8 mouse cellular contexts compared by ENCODE assay signal in the genomic region with DNA sequence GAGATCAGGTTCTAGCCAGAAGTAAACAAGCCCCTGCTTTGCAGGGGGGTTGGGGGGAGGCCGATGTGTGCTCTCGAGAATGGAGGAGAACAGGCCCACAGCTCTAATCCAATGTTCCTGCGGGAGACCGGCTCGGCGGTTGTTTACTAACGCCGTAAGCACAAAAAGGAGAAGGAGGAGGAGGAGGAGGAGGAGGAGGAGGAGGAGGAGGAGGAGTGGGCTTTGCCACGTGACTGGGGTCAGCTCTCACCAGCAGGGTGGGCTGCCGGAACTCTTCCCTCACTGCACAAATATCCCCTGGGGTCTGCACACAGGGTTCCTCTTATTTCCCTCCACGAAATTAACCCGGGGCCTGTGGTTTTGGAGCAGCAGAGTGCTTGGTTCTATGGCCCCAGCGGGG. TPM values are rescaled to one million over a fixed set of nuclear protein-coding genes. Genes with fewer than 3 reads are reported as not detected.
A peak's percentile ranks its signal among the peaks of the same experiment; 100 is the strongest.
DNase-seq lines count a peak whose midpoint lies in the region; ATAC-seq and TF ChIP-seq lines count a peak whose summit lies in the region.

No protein-coding gene starts in this region.

- 0% methylated on average over 7 of the region's 13 CpGs for WGBS in cerebellum, adult 2 months
- WGBS in lung, embryonic 16.5 days = 3% methylated on average over 11 of the region's 13 CpGs
- 12% methylated on average over 11 of the region's 13 CpGs for WGBS in lung, adult 2 months
- 0% methylated on average over 7 of the region's 13 CpGs for WGBS in hindbrain, embryonic 12.5 days
- 0% methylated on average over 7 of the region's 13 CpGs for WGBS in midbrain, embryonic 12.5 days

- no peak for ATAC-seq in lung, embryonic 16.5 days (ENCODE audit: low read depth)
- ATAC-seq in hindbrain, embryonic 12.5 days (ENCODE audit: low FRiP score) = peak; percentile 25
- ATAC-seq in midbrain, embryonic 12.5 days (ENCODE audit: low FRiP score, low read depth) = peak; percentile 27
- ATAC-seq in frontal cortex, adult (ENCODE audit: low TSS enrichment) = no peak

- no peaks in the 10 kb centered on the region for H3K36me3 ChIP-seq in lung, embryonic 16.5 days (ENCODE audit: control insufficient read depth, insufficient read depth, low read length)
- H3K36me3 ChIP-seq in hindbrain, embryonic 12.5 days = no peaks in the 10 kb centered on the region
- no peaks in the 10 kb centered on the region for H3K36me3 ChIP-seq in midbrain, embryonic 12.5 days

- peaks cover 6% of the 10 kb centered on the region; the same call in 1 of the 2 replicates for H3K4me1 ChIP-seq in cerebellum, adult 2 months (ENCODE audit: control insufficient read depth, insufficient read depth, low read length)
- H3K4me1 ChIP-seq in lung, embryonic 16.5 days (replicated peaks; ENCODE audit: control insufficient read depth, insufficient read depth, low read length) = peaks cover 28% of the 10 kb centered on the region
- peaks cover 11% of the 10 kb centered on the region for H3K4me1 ChIP-seq in lung, adult 2 months (ENCODE audit: control insufficient read depth, insufficient read depth, low read length)
- H3K4me1 ChIP-seq in hindbrain, embryonic 12.5 days = peaks cover 39% of the 10 kb centered on the region
- peaks cover 34% of the 10 kb centered on the region for H3K4me1 ChIP-seq in midbrain, embryonic 12.5 days

- no peaks in the 10 kb centered on the region for H3K27me3 ChIP-seq in cerebellum, adult 2 months (ENCODE audit: control insufficient read depth, insufficient read depth, low read length)
- no peaks in the 10 kb centered on the region for H3K27me3 ChIP-seq in lung, embryonic 16.5 days (ENCODE audit: control insufficient read depth, insufficient read depth, low read depth, low read length)
- peaks cover 2% of the 10 kb centered on the region; the same call in 1 of the 2 replicates for H3K27me3 ChIP-seq in hindbrain, embryonic 12.5 days
- no peaks in the 10 kb centered on the region for H3K27me3 ChIP-seq in midbrain, embryonic 12.5 days

- peak overlapping the region; percentile 93 for H3K4me2 ChIP-seq in lung, embryonic 16.5 days (ENCODE audit: low read depth, low read length)
- H3K4me2 ChIP-seq in hindbrain, embryonic 12.5 days (replicated peaks) = peak overlapping the region; percentile 91
- peak overlapping the region; percentile 87 for H3K4me2 ChIP-seq in midbrain, embryonic 12.5 days (replicated peaks)

- TF ChIP-seq POLR2A in cerebellum, adult 2 months (IDR thresholded peaks at IDR 0.05; ENCODE audit: borderline replicate concordance, insufficient read depth, low read length) = no peak
- no peak for TF ChIP-seq POLR2A in lung, adult 2 months (IDR thresholded peaks at IDR 0.05; ENCODE audit: borderline replicate concordance, extremely low read depth, low read depth, low read length)

- H3K9me3 ChIP-seq in lung, embryonic 16.5 days (ENCODE audit: control insufficient read depth, low read length) = no peaks in the 10 kb centered on the region
- H3K9me3 ChIP-seq in hindbrain, embryonic 12.5 days (replicated peaks) = no peaks in the 10 kb centered on the region
- H3K9me3 ChIP-seq in midbrain, embryonic 12.5 days = no peaks in the 10 kb centered on the region

- no peak overlapping the region for H3K27ac ChIP-seq in cerebellum, adult 2 months (ENCODE audit: insufficient read depth, low read length)
- H3K27ac ChIP-seq in lung, embryonic 16.5 days (ENCODE audit: low read length) = peak overlapping the region; percentile 98
- H3K27ac ChIP-seq in hindbrain, embryonic 12.5 days = peak overlapping the region; percentile 93
- peak overlapping the region; percentile 85 for H3K27ac ChIP-seq in midbrain, embryonic 12.5 days (replicated peaks)

- H3K9ac ChIP-seq in lung, embryonic 16.5 days (ENCODE audit: low read length) = peak overlapping the region; percentile 73
- peak overlapping the region; percentile 55 for H3K9ac ChIP-seq in hindbrain, embryonic 12.5 days
- H3K9ac ChIP-seq in midbrain, embryonic 12.5 days (replicated peaks) = peak overlapping the region; percentile 62

- H3K4me3 ChIP-seq in cerebellum, adult 2 months (replicated peaks; ENCODE audit: insufficient read depth, low read depth, low read length) = peak overlapping the region; percentile 30
- H3K4me3 ChIP-seq in lung, embryonic 16.5 days (ENCODE audit: low read length) = peak overlapping the region; percentile 88
- H3K4me3 ChIP-seq in lung, adult 2 months (replicated peaks; ENCODE audit: extremely low read depth, low read depth, low read length) = no peak overlapping the region
- H3K4me3 ChIP-seq in hindbrain, embryonic 12.5 days = peak overlapping the region; percentile 75
- peak overlapping the region; percentile 78 for H3K4me3 ChIP-seq in midbrain, embryonic 12.5 days

- TF ChIP-seq CTCF in cerebellum, adult 2 months (IDR thresholded peaks at IDR 0.05; ENCODE audit: borderline replicate concordance, insufficient read depth, low read depth, low read length) = no peak
- TF ChIP-seq CTCF in lung, adult 2 months (IDR thresholded peaks at IDR 0.05; ENCODE audit: insufficient read depth, low read length) = no peak

- peak in 1 of 2 experiments; percentile 19 for DNase-seq in cerebellum, adult 2 months
- DNase-seq in cerebellum, postnatal 36 days = no peak
- no peak for DNase-seq in lung, adult 2 months
- no peak for DNase-seq in kidney, adult 9 months

RNA-seq across cellular contexts. Expression of gene Stx16, which starts 1.5 kb away (rescaled TPM):
- polyA plus RNA-seq in cerebellum, adult 2 months (2012; rRNA removed) = 81.7 and 83.0 TPM in 2 replicates
- polyA plus RNA-seq in lung, embryonic 16.5 days (2015; fragmentation: Nextera tagmentation; extraction: Ambion mirVana) = 11.3 and 12.1 TPM in 2 replicates
- 35.0 and 43.1 TPM in 2 replicates for polyA plus RNA-seq in lung, adult 2 months (2012; rRNA removed)
- polyA plus RNA-seq in hindbrain, embryonic 12.5 days (2016; fragmentation: Nextera tagmentation; extraction: Ambion mirVana) = 12.8 and 13.5 TPM in 2 replicates
- 12.3 and 13.8 TPM in 2 replicates for polyA plus RNA-seq in midbrain, embryonic 12.5 days (2016; fragmentation: Nextera tagmentation; extraction: Ambion mirVana)

RNA-seq across cellular contexts. Expression of gene Npepl1, which starts 35.5 kb away (rescaled TPM):
- 44.3 and 48.2 TPM in 2 replicates for polyA plus RNA-seq in cerebellum, adult 2 months (2012; rRNA removed)
- polyA plus RNA-seq in lung, embryonic 16.5 days (2015; fragmentation: Nextera tagmentation; extraction: Ambion mirVana) = 61.7 and 68.1 TPM in 2 replicates
- polyA plus RNA-seq in lung, adult 2 months (2012; rRNA removed) = 116 and 117 TPM in 2 replicates
- 27.0 and 29.0 TPM in 2 replicates for polyA plus RNA-seq in hindbrain, embryonic 12.5 days (2016; fragmentation: Nextera tagmentation; extraction: Ambion mirVana)
- 33.5 and 34.5 TPM in 2 replicates for polyA plus RNA-seq in midbrain, embryonic 12.5 days (2016; fragmentation: Nextera tagmentation; extraction: Ambion mirVana)

Comparison
In these comparisons a context has a peak if more than half of its experiments do, and no peak if none do; other contexts are left out.
1. ATAC-seq: peak in hindbrain, embryonic 12.5 days (single experiment) and midbrain, embryonic 12.5 days (single experiment); none in lung, embryonic 16.5 days (single experiment) and frontal cortex, adult (single experiment).
2. Peak in every context shown above with its lines, with median percentiles within 50 percentile points of each other: H3K4me2 ChIP-seq and H3K9ac ChIP-seq.